Mouse (Mus musculus) neural tube, embryonic 13.5 days (tissue): ENCODE data around the gene Cdh12. TPM values are rescaled to one million over a fixed set of nuclear protein-coding genes. Genes with fewer than 3 reads are reported as not detected.
"Not testable (repeated sequence)": the region's sequence is repeated elsewhere in the genome, so short reads cannot be mapped to it uniquely, and the experiment has no call there.

Experiments
- ATAC-seq: fragments of 200-750 bp; cut with Nextera tagmentation; 2 replicates; pipeline ENCODE4 v1.8.0; 2017; ENCODE audit warnings: low read depth, mild to moderate bottlenecking, moderate TSS enrichment, moderate library complexity
- H3K27ac ChIP-seq: fragments of 300-500 bp; sonication (generic); replicated peaks from 2 replicates; pipeline ENCODE4 v1.5.1; 2015; ENCODE audit warnings: moderate library complexity, mild to moderate bottlenecking, inconsistent platforms
- H3K27me3 ChIP-seq: fragments of 300-500 bp; sonication (generic); 2 replicates; pipeline ENCODE4 v1.6.1; 2015; ENCODE audit warnings: mild to moderate bottlenecking, inconsistent platforms
- H3K36me3 ChIP-seq: fragments of 300-500 bp; sonication (generic); 2 replicates; pipeline ENCODE4 v1.6.1; 2015; ENCODE audit warnings: mild to moderate bottlenecking, inconsistent platforms
- H3K4me1 ChIP-seq: fragments of 300-500 bp; sonication (generic); replicated peaks from 2 replicates; pipeline ENCODE4 v1.6.1; 2015; ENCODE audit warnings: inconsistent platforms
- H3K4me2 ChIP-seq: fragments of 300-500 bp; sonication (generic); 2 replicates; pipeline ENCODE4 v1.6.1; 2015; ENCODE audit warnings: inconsistent platforms, mild to moderate bottlenecking, moderate library complexity
- H3K4me3 ChIP-seq: fragments of 300-500 bp; sonication (generic); 2 replicates; pipeline ENCODE4 v1.5.1; 2015; ENCODE audit warnings: mild to moderate bottlenecking, inconsistent platforms
- H3K9ac ChIP-seq: fragments of 300-500 bp; sonication (generic); 2 replicates; pipeline ENCODE4 v1.6.1; 2015; ENCODE audit warnings: moderate library complexity, mild to moderate bottlenecking, inconsistent platforms
- H3K9me3 ChIP-seq: fragments of 300-500 bp; sonication (generic); 2 replicates; pipeline ENCODE4 v1.6.1; 2016; ENCODE audit warnings: inconsistent platforms
- WGBS: fragments of 180-500 bp; shearing (Covaris S2); methylation state at CpG from one replicate; pipeline ENCODE4 v1.1.7; 2015; 5-methylcytosine and 5-hydroxymethylcytosine counted together
- polyA plus RNA-seq: library from polyadenylated mRNA; unstranded; fragments of >200 nt; fragmentation: Nextera tagmentation; extraction: Ambion mirVana; gene quantifications from 2 replicates; pipeline ENCODE4 v1.2.1, GENCODE M21; 2015

Cdh12 gene
- polyA plus RNA-seq, 1 experiment from 2014 or later, result 5.1 TPM

GRCm38 (mm10) chr15:21315457-21315856, 866.4 kb downstream of the Cdh12 start:
- Histone ChIP-seq H3K36me3 (no peaks in the 10 kb centered on the region), H3K9ac (no peak overlapping the region), H3K27ac (no peak overlapping the region), H3K4me3 (no peak overlapping the region), H3K4me2 (no peak overlapping the region), H3K9me3 (no peaks in the 10 kb centered on the region), H3K27me3 (no peaks in the 10 kb centered on the region), H3K4me1 (no peaks in the 10 kb centered on the region)
- ATAC-seq, result no peak
- WGBS, result 82% methylated on average over 3 of the region's 3 CpGs

GRCm38 (mm10) chr15:21343853-21344252, 894.8 kb downstream of the Cdh12 start:
- Histone ChIP-seq H3K27ac (no peak overlapping the region), H3K9ac (no peak overlapping the region), H3K36me3 (no peaks in the 10 kb centered on the region), H3K9me3 (no peaks in the 10 kb centered on the region), H3K4me3 (no peak overlapping the region), H3K4me2 (no peak overlapping the region), H3K4me1 (no peaks in the 10 kb centered on the region), H3K27me3 (no peaks in the 10 kb centered on the region)
- no peak for ATAC-seq

- Histone ChIP-seq H3K4me1 (no peaks in the 10 kb centered on the region), H3K9ac (no peak overlapping the region), H3K4me2 (no peak overlapping the region), H3K36me3 (no peaks in the 10 kb centered on the region), H3K27ac (no peak overlapping the region), H3K27me3 (no peaks in the 10 kb centered on the region), H3K4me3 (no peak overlapping the region), H3K9me3 (no peaks in the 10 kb centered on the region)
- ATAC-seq, result no peak
- WGBS, result 71% methylated on average over 2 of the region's 2 CpGs
These were observed 895.3 kb downstream of the Cdh12 start for GRCm38 (mm10) chr15:21344323-21344722.

GRCm38 (mm10) chr15:21344749-21345148, 895.7 kb downstream of the Cdh12 start:
- Histone ChIP-seq H3K36me3 (no peaks in the 10 kb centered on the region), H3K9ac (no peak overlapping the region), H3K4me3 (no peak overlapping the region), H3K4me1 (no peaks in the 10 kb centered on the region), H3K9me3 (no peaks in the 10 kb centered on the region), H3K27ac (no peak overlapping the region), H3K27me3 (no peaks in the 10 kb centered on the region), H3K4me2 (no peak overlapping the region)
- ATAC-seq, result no peak
- 81% methylated on average over 3 of the region's 3 CpGs for WGBS

- no peaks in the 10 kb centered on the region for H3K9me3 ChIP-seq
- no peaks in the 10 kb centered on the region for H3K4me1 ChIP-seq
- ATAC-seq, result no peak
- WGBS, result 84% methylated on average over 5 of the region's 5 CpGs
- no peak overlapping the region for H3K4me2 ChIP-seq
- H3K27me3 ChIP-seq, result no peaks in the 10 kb centered on the region
- no peaks in the 10 kb centered on the region for H3K36me3 ChIP-seq
- H3K4me3 ChIP-seq, result no peak overlapping the region
- no peak overlapping the region for H3K9ac ChIP-seq
- H3K27ac ChIP-seq, result no peak overlapping the region
These were observed 906.5 kb downstream of the Cdh12 start for GRCm38 (mm10) chr15:21355356-21356101.

- no peak overlapping the region for H3K4me2 ChIP-seq
- no peak overlapping the region for H3K4me3 ChIP-seq
- no peak overlapping the region for H3K9ac ChIP-seq
- H3K27ac ChIP-seq, result no peak overlapping the region
- H3K36me3 ChIP-seq, result no peaks in the 10 kb centered on the region
- no peaks in the 10 kb centered on the region for H3K9me3 ChIP-seq
- no peaks in the 10 kb centered on the region for H3K4me1 ChIP-seq
- no peak for ATAC-seq
- H3K27me3 ChIP-seq, result no peaks in the 10 kb centered on the region
These were observed 917.3 kb downstream of the Cdh12 start for GRCm38 (mm10) chr15:21366366-21366765.

- no peak overlapping the region for H3K9ac ChIP-seq
- WGBS, result 64% methylated on average over 5 of the region's 5 CpGs
- no peak overlapping the region for H3K4me3 ChIP-seq
- no peak; the same call in 1 of the 2 replicates for ATAC-seq
- no peak overlapping the region for H3K4me2 ChIP-seq
- H3K27me3 ChIP-seq, result no peaks in the 10 kb centered on the region
- no peaks in the 10 kb centered on the region for H3K36me3 ChIP-seq
- no peaks in the 10 kb centered on the region for H3K4me1 ChIP-seq
- no peaks in the 10 kb centered on the region for H3K9me3 ChIP-seq
- H3K27ac ChIP-seq, result no peak overlapping the region
These were observed 926.4 kb downstream of the Cdh12 start for GRCm38 (mm10) chr15:21375460-21375859.

- ATAC-seq, result no peak; the same call in 1 of the 2 replicates
- no peaks in the 10 kb centered on the region for H3K4me1 ChIP-seq
- no peak overlapping the region for H3K4me2 ChIP-seq
- H3K36me3 ChIP-seq, result no peaks in the 10 kb centered on the region
- H3K27me3 ChIP-seq, result no peaks in the 10 kb centered on the region
- no peak overlapping the region for H3K4me3 ChIP-seq
- no peak overlapping the region for H3K9ac ChIP-seq
- H3K9me3 ChIP-seq, result no peaks in the 10 kb centered on the region
- H3K27ac ChIP-seq, result no peak overlapping the region
- WGBS, result 81% methylated on average over 3 of the region's 3 CpGs
These were observed 926.8 kb downstream of the Cdh12 start for GRCm38 (mm10) chr15:21375871-21376270.

- WGBS, result 88% methylated on average over 14 of the region's 14 CpGs
- not testable (repeated sequence) for H3K4me1 ChIP-seq, H3K4me3 ChIP-seq, H3K9ac ChIP-seq, H3K36me3 ChIP-seq, H3K9me3 ChIP-seq, H3K27ac ChIP-seq, H3K4me2 ChIP-seq, ATAC-seq, H3K27me3 ChIP-seq
These were observed 942.4 kb downstream of the Cdh12 start for GRCm38 (mm10) chr15:21391442-21391841.

GRCm38 (mm10) chr15:21393080-21393479, 944.0 kb downstream of the Cdh12 start:
- Histone ChIP-seq H3K4me3 (no peak overlapping the region), H3K4me1 (no peaks in the 10 kb centered on the region), H3K4me2 (no peak overlapping the region), H3K27ac (no peak overlapping the region), H3K36me3 (no peaks in the 10 kb centered on the region), H3K27me3 (no peaks in the 10 kb centered on the region), H3K9ac (no peak overlapping the region), H3K9me3 (no peaks in the 10 kb centered on the region)
- ATAC-seq, result no peak
- 32% methylated on average over 3 of the region's 3 CpGs for WGBS

- Histone ChIP-seq H3K9ac (no peak overlapping the region), H3K4me3 (no peak overlapping the region), H3K27ac (no peak overlapping the region), H3K9me3 (no peaks in the 10 kb centered on the region), H3K4me1 (no peaks in the 10 kb centered on the region), H3K27me3 (no peaks in the 10 kb centered on the region), H3K4me2 (no peak overlapping the region), H3K36me3 (no peaks in the 10 kb centered on the region)
- 78% methylated on average over 6 of the region's 6 CpGs for WGBS
- ATAC-seq, result no peak
These were observed 956.1 kb downstream of the Cdh12 start for GRCm38 (mm10) chr15:21405196-21405595.

- no peaks in the 10 kb centered on the region for H3K36me3 ChIP-seq
- no peak overlapping the region for H3K27ac ChIP-seq
- H3K9me3 ChIP-seq, result no peaks in the 10 kb centered on the region
- no peak overlapping the region for H3K9ac ChIP-seq
- no peak overlapping the region for H3K4me3 ChIP-seq
- H3K27me3 ChIP-seq, result no peaks in the 10 kb centered on the region
- H3K4me1 ChIP-seq, result no peaks in the 10 kb centered on the region
- H3K4me2 ChIP-seq, result no peak overlapping the region
- WGBS, result 70% methylated on average over 2 of the region's 2 CpGs
- ATAC-seq, result peak; percentile 67; the same call in 1 of the 2 replicates
These were observed 958.4 kb downstream of the Cdh12 start for GRCm38 (mm10) chr15:21407324-21408044.
